Mouse (Mus musculus) mouse trophoblast stem cell (cell line): ENCODE measurements around the gene Parp1.

Source experiments
- in situ Hi-C, 2 experiments: fragments of 300-500 bp; cut with MseI, MboI; formaldehyde crosslinking; loops; 2 replicates in 1 of 2; 3 replicates in 1 of 2; pipeline ENCODE4 v1.15.1; 2025

Gene Parp1

GRCm38 (mm10) chr1:180568761-180569452 lies at the start of gene Parp1:
Gene Parp1 (plus strand): TSS chr1:180568924.
- in situ Hi-C loops: no loop called here

- in situ Hi-C loops: no loop called here
These were observed 49.2 kb upstream of the Parp1 start for GRCm38 (mm10) chr1:180519520-180519919.

GRCm38 (mm10) chr1:180520190-180520589 lies 48.5 kb upstream of the Parp1 start:
- in situ Hi-C loops: no loop called here

- in situ Hi-C loops: no loop called here
These were observed 45.4 kb upstream of the Parp1 start for GRCm38 (mm10) chr1:180523320-180523719.

GRCm38 (mm10) chr1:180525301-180525700 lies 43.4 kb upstream of the Parp1 start:
- in situ Hi-C loops: no loop called here

- in situ Hi-C loops: no loop called here
These were observed 38.9 kb upstream of the Parp1 start for GRCm38 (mm10) chr1:180529847-180530246.

- in situ Hi-C loops: no loop called here
These were observed 38.1 kb upstream of the Parp1 start for GRCm38 (mm10) chr1:180530457-180531263.

GRCm38 (mm10) chr1:180532671-180533070 lies 36.1 kb upstream of the Parp1 start:
- in situ Hi-C loops: no loop called here

GRCm38 (mm10) chr1:180536719-180537118 lies 32.0 kb upstream of the Parp1 start:
- in situ Hi-C loops: no loop called here

- in situ Hi-C loops: no loop called here
These were observed 27.5 kb upstream of the Parp1 start for GRCm38 (mm10) chr1:180541251-180541650.

- in situ Hi-C loops: no loop called here
These were observed 26.6 kb upstream of the Parp1 start for GRCm38 (mm10) chr1:180541883-180542711.

GRCm38 (mm10) chr1:180542712-180543371 lies 25.9 kb upstream of the Parp1 start:
- in situ Hi-C loops: no loop called here

- in situ Hi-C loops: loop anchor here in 1 of 2 experiments (5.0 kb wide), 1 partner anchor 109 kb away; no protein-coding TSS in a partner anchor
These were observed 22.7 kb upstream of the Parp1 start for GRCm38 (mm10) chr1:180545918-180546545.

- in situ Hi-C loops: loop anchor here in 1 of 2 experiments (5.0 kb wide), 1 partner anchor 110 kb away; no protein-coding TSS in a partner anchor
These were observed 21.6 kb upstream of the Parp1 start for GRCm38 (mm10) chr1:180546798-180547750.

GRCm38 (mm10) chr1:180547751-180548669 lies 20.7 kb upstream of the Parp1 start:
- in situ Hi-C loops: loop anchor here in 1 of 2 experiments (5.0 kb wide), 1 partner anchor 111 kb away; no protein-coding TSS in a partner anchor

- in situ Hi-C loops: loop anchor here (5.0 kb wide), 1 partner anchor 112 kb away; no protein-coding TSS in a partner anchor
These were observed 19.0 kb upstream of the Parp1 start for GRCm38 (mm10) chr1:180549539-180550308.

GRCm38 (mm10) chr1:180550770-180551169 lies 18.0 kb upstream of the Parp1 start:
- in situ Hi-C loops: loop anchor here in 1 of 2 experiments (5.0 kb wide), 1 partner anchor 113 kb away; no protein-coding TSS in a partner anchor

GRCm38 (mm10) chr1:180556899-180557298 lies 11.8 kb upstream of the Parp1 start:
- in situ Hi-C loops: no loop called here
